Mouse (Mus musculus): Measurements from ENCODE around the gene Aff1.

DNA sequence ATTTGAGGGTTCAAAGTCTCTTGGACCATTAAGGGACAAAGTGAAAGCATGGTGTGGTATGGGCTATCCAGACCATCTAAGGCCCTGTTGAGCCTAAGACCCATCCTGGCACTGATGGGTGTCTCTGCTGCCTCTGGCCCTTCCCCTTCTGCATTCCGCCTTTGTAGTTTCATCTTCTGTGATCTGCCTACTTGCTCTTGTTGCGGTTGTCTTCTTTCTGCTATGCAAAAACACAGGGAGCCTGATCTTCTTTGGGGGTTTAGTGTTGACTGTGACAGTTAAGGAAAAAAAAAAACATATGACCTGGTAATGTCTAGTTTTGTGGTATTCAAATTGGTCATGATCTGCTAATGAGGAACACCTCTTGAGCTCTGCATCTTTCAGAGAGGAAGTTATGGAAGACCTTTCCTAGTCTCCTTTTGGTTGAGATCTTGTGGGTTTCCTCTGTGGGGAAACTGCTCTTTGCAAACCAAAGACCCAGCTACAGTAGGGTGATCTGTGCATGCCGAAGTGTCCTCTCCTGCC is 54.4 kb downstream of the Aff1 start:
- TF ChIP-seq POLR2A (IDR thresholded peaks at IDR 0.05; ENCODE audit: borderline replicate concordance, extremely low read depth, insufficient read depth, insufficient read length, poor library complexity, severe bottlenecking) (no peak), CTCF (IDR thresholded peaks at IDR 0.05; ENCODE audit: borderline replicate concordance, extremely low read depth, insufficient read depth, insufficient read length) (no peak)

All from brain, embryonic 14.5 days (tissue).